Mouse (Mus musculus) E14TG2a.4 (cell line): ENCODE data around the gene Mtmr3.

Experiments used
- CTCF ChIP-seq: conservative IDR thresholded peaks from 2 replicates; pipeline ENCODE4 v1.5.1; 2014; ENCODE audit warnings: low read length
- NANOG ChIP-seq: IDR thresholded peaks from 2 replicates; pipeline ENCODE4 v1.6.1; 2014; ENCODE audit warnings: borderline replicate concordance, low read length, mixed read lengths

DNA sequence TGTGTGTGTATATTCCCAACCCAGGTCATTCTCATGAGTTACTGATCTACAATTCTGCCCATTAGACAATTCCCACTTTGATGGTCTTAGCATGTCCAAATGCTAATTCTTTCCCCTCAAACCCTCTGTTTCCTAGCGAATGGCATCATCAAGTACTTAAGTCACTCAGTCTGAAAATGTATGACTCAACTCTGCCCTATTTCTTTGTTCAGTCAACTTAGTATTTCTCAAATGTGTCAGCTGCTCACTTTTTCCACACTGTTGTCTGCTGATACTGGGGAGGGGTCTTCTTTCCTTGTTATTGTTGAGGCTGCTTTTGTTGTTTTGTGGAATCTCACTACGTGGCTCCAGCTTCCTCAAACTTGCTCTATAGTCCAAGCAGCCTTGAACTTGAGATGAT is 156.5 kb downstream of the Mtmr3 start:
- TF ChIP-seq CTCF, result no peak
- no peak for TF ChIP-seq NANOG
